ENCODE assay signal across 8 mouse cellular contexts in genomic region chr12:8881736-8882135, GRCm38 (mm10). TPM values are rescaled to one million over a fixed set of nuclear protein-coding genes. Genes with fewer than 3 reads are reported as not detected.
DNase-seq lines count a peak whose midpoint lies in the region; ATAC-seq and TF ChIP-seq lines count a peak whose summit lies in the region.

No protein-coding gene starts in this region.

- H3K9ac ChIP-seq in kidney, embryonic 15.5 days, result no peak overlapping the region
- H3K9ac ChIP-seq in forebrain, embryonic 11.5 days (ENCODE audit: low read length), result no peak overlapping the region

- no peak overlapping the region for H3K4me2 ChIP-seq in kidney, embryonic 15.5 days
- no peak overlapping the region for H3K4me2 ChIP-seq in forebrain, embryonic 11.5 days (ENCODE audit: low read depth, low read length, severe bottlenecking)

- no peaks in the 10 kb centered on the region for H3K36me3 ChIP-seq in kidney, adult 2 months (ENCODE audit: control insufficient read depth, insufficient read depth, low read length)
- H3K36me3 ChIP-seq in kidney, embryonic 15.5 days, result no peaks in the 10 kb centered on the region
- H3K36me3 ChIP-seq in forebrain, embryonic 11.5 days (ENCODE audit: control insufficient read depth, insufficient read depth, low read length), result no peaks in the 10 kb centered on the region

- H3K27me3 ChIP-seq in kidney, adult 2 months (replicated peaks; ENCODE audit: control insufficient read depth, insufficient read depth, low read length), result no peaks in the 10 kb centered on the region
- H3K27me3 ChIP-seq in kidney, embryonic 15.5 days, result no peaks in the 10 kb centered on the region
- no peaks in the 10 kb centered on the region for H3K27me3 ChIP-seq in forebrain, embryonic 11.5 days (ENCODE audit: control insufficient read depth, insufficient read depth, low read length)

- ATAC-seq in kidney, embryonic 15.5 days (replicated peaks; ENCODE audit: low FRiP score), result no peak
- ATAC-seq in erythroblast, adult 5-6 weeks (replicated peaks; ENCODE audit: low FRiP score, poor library complexity, severe bottlenecking), result no peak
- no peak for ATAC-seq in forebrain, embryonic 11.5 days (replicated peaks; ENCODE audit: low FRiP score)

- 45% methylated on average over 4 of the region's 4 CpGs for WGBS in kidney, adult 2 months
- WGBS in kidney, embryonic 15.5 days, result 58% methylated on average over 4 of the region's 4 CpGs
- WGBS in forebrain, embryonic 11.5 days, result 67% methylated on average over 4 of the region's 4 CpGs

- H3K4me1 ChIP-seq in kidney, adult 2 months (ENCODE audit: control insufficient read depth, insufficient read depth, low read length), result peaks cover 9% of the 10 kb centered on the region
- peaks cover 29% of the 10 kb centered on the region for H3K4me1 ChIP-seq in kidney, embryonic 15.5 days
- peaks cover 6% of the 10 kb centered on the region; the same call in 1 of the 2 replicates for H3K4me1 ChIP-seq in forebrain, embryonic 11.5 days (replicated peaks; ENCODE audit: control insufficient read depth, insufficient read depth, low read length)

- no peak overlapping the region for H3K4me3 ChIP-seq in kidney, adult 2 months (ENCODE audit: insufficient read depth, low read depth, low read length)
- no peak overlapping the region for H3K4me3 ChIP-seq in kidney, embryonic 15.5 days (replicated peaks)
- no peak overlapping the region for H3K4me3 ChIP-seq in forebrain, embryonic 11.5 days (ENCODE audit: low read depth, low read length)

- no peak for TF ChIP-seq POLR2A in kidney, adult 2 months (IDR thresholded peaks at IDR 0.05; ENCODE audit: low read depth, low read length)

- DNase-seq in kidney, adult 2 months, result peak; percentile 74
- peak; percentile 60 for DNase-seq in adrenal gland, postnatal 10 days
- DNase-seq in heart, postnatal 4 days, result peak; percentile 44
- DNase-seq in lung, postnatal 25 days (ENCODE audit: low spot score), result peak; percentile 73
- no peak for DNase-seq in forebrain, embryonic 11.5 days (ENCODE audit: low spot score)
- no peak for DNase-seq in frontal cortex, postnatal 10 days (ENCODE audit: low spot score in 2 of 2)

- TF ChIP-seq CTCF in kidney, adult 2 months (conservative IDR thresholded peaks at IDR 0.05; ENCODE audit: insufficient read depth, insufficient read length, low read depth, low read length), result peak; percentile 77

- no peak overlapping the region for H3K27ac ChIP-seq in kidney, adult 2 months (ENCODE audit: insufficient read depth, low read depth, low read length)
- H3K27ac ChIP-seq in kidney, embryonic 15.5 days, result no peak overlapping the region
- H3K27ac ChIP-seq in forebrain, embryonic 11.5 days (ENCODE audit: low read depth, low read length), result no peak overlapping the region

- no peaks in the 10 kb centered on the region for H3K9me3 ChIP-seq in kidney, embryonic 15.5 days (replicated peaks)
- no peaks in the 10 kb centered on the region for H3K9me3 ChIP-seq in forebrain, embryonic 11.5 days (ENCODE audit: control insufficient read depth, low read length)

RNA-seq across cellular contexts. Expression of gene Laptm4a, which starts 39.7 kb away (rescaled TPM):
- polyA plus RNA-seq in kidney, adult 2 months (2012; rRNA removed), result 256 and 291 TPM in 2 replicates
- polyA plus RNA-seq in kidney, embryonic 15.5 days (2015; fragmentation: Nextera tagmentation; extraction: Ambion mirVana), result 338 and 401 TPM in 2 replicates
- total RNA-seq in adrenal gland, postnatal 10 days (2021), result 100 to 1,000 TPM; 391 to 397 TPM
- total RNA-seq in heart, postnatal 4 days (2021), result 100 to 1,000 TPM; 358 to 362 TPM
- 82.0 and 92.8 TPM in 2 replicates for total RNA-seq in erythroblast, adult 5-6 weeks (2015; ENCODE audit: low replicate concordance)
- 120 and 147 TPM in 2 replicates for total RNA-seq in erythroblast, adult 5-6 weeks (2017; ENCODE audit: low replicate concordance)
- polyA plus RNA-seq in forebrain, embryonic 11.5 days (2014; fragmentation: Nextera tagmentation; extraction: Ambion mirVana), result 196 and 197 TPM in 2 replicates

Comparison
In these comparisons a context has a peak if more than half of its experiments do, and no peak if none do; other contexts are left out.
1. DNase-seq: peak in kidney, adult 2 months (single experiment), adrenal gland, postnatal 10 days (single experiment), heart, postnatal 4 days (single experiment) and lung, postnatal 25 days (single experiment); none in forebrain, embryonic 11.5 days (single experiment) and frontal cortex, postnatal 10 days (0 of 2).